Mouse (Mus musculus) cerebellum, adult 2 months (tissue): ENCODE measurements at regions not wholly inside any gene's neighbourhood (a gene's known extent, or its start where the extent isn't known, plus 50 kb on each side); places are given as distances from the start of the nearest gene placed in this dataset.

Experiments used
- CTCF ChIP-seq: fragments of 200-500 bp; IDR thresholded peaks from 2 replicates; pipeline ENCODE4 v1.5.1; 2011; ENCODE audit warnings: low read depth, mild to moderate bottlenecking, control low read depth, low read length, moderate library complexity, borderline replicate concordance; ENCODE audit not compliant: insufficient read depth
- POLR2A ChIP-seq: fragments of 200-500 bp; IDR thresholded peaks from 2 replicates; pipeline ENCODE4 v1.6.1; 2011; ENCODE audit warnings: low read length, control low read depth, borderline replicate concordance; ENCODE audit not compliant: insufficient read depth

DNA sequence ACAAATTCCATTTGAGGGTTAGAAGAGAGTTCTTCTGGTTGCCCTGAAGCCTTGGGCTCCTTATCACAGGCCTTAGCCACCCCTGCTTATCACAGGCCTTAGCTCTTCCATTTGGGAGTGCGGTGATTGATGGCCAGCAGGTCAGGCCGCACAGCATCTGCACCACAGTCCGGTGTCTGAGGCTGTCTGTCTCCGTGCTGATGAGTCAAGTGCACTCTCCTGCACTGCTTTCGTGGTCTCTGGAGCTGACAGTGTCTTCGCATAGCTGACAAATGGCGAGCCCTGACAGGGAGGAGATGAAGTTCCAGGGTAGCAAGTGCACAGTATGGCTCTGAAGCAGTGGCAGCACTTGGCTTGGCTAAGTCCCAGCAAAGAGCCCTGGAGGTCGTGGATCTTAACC lies 95.7 kb upstream of the Slc44a1 start:
- no peak for TF ChIP-seq CTCF
- TF ChIP-seq POLR2A = no peak
